Mouse (Mus musculus): ENCODE results near the gene Mbl2. TPM values are rescaled to one million over a fixed set of nuclear protein-coding genes. Genes with fewer than 3 reads are reported as not detected.

The Mbl2 gene
- polyA plus RNA-seq (2017; shearing (Covaris generic)) = not detected

DNA sequence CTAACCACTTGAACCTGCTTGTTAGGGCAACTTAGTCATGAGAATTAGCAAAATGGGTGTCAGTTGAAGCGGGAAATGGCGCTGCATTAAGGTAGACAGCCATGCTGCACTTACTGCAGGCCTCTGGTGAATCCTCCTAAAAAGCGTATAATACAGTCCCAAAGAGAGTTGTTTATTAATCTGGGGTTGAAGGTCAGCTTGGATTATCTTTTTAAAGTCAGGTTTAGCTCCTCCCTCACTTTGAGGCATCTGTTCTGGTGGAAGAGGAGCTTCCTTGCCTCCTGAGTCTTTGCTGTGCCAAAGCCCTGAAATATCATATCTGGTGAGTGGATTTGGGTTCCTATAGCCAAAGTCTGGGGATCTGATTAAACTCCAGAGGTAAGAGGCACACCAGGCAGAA lies at the start of gene Mbl2:
Gene Mbl2, plus strand, starts transcription at position 252 of the 400 bp plus-strand sequence.

Other genes starting within 250 kb of the Mbl2 start
- gene Trpd52l3, start 229.2 kb upstream of the Mbl2 start, polyA plus RNA-seq (2017; shearing (Covaris generic)) = not detected
- 113 TPM for gene Uhrf2, start 202.4 kb upstream of the Mbl2 start, polyA plus RNA-seq (2017; shearing (Covaris generic))
- not detected for gene Gldc, start 57.5 kb upstream of the Mbl2 start, polyA plus RNA-seq (2017; shearing (Covaris generic))

Data from naive thymus-derived CD4-positive, alpha-beta T cell, adult 5 months (primary cell).